Mouse (Mus musculus) mesoderm, embryonic 11.5 days (tissue): Measurements from ENCODE around the gene Glrb.

Experiments used
- DNase-seq: peaks from one replicate; pipeline ENCODE4 v3.0.0-alpha.2; 2012; ENCODE audit warnings: low read depth, low spot score

Glrb gene

GRCm38 (mm10) chr3:80823975-80824374 lies 89.5 kb downstream of the Glrb start:
- no peak for DNase-seq

- no peak for DNase-seq
These were observed 94.8 kb downstream of the Glrb start for GRCm38 (mm10) chr3:80818619-80819018.

- DNase-seq, result no peak
These were observed 99.7 kb downstream of the Glrb start for GRCm38 (mm10) chr3:80813734-80814133.

GRCm38 (mm10) chr3:80812237-80812636 lies 101.2 kb downstream of the Glrb start:
- DNase-seq, result no peak

- no peak for DNase-seq
These were observed 108.1 kb downstream of the Glrb start for GRCm38 (mm10) chr3:80805327-80805726.

- no peak for DNase-seq
These were observed 109.6 kb downstream of the Glrb start for GRCm38 (mm10) chr3:80803811-80804210.

GRCm38 (mm10) chr3:80803211-80803610 lies 110.2 kb downstream of the Glrb start:
- no peak for DNase-seq

- DNase-seq, result peak; percentile 90
These were observed 110.8 kb downstream of the Glrb start, which contains the start of gene Gria2 for GRCm38 (mm10) chr3:80802596-80803081. Gene Gria2 (minus strand): TSS chr3:80802835.

- no peak for DNase-seq
These were observed 111.6 kb downstream of the Glrb start for GRCm38 (mm10) chr3:80801827-80802310.

GRCm38 (mm10) chr3:80800995-80801826 lies 112.2 kb downstream of the Glrb start:
- peak; percentile 39 for DNase-seq

- peak; percentile 57 for DNase-seq
These were observed 113.0 kb downstream of the Glrb start for GRCm38 (mm10) chr3:80800299-80800994.

GRCm38 (mm10) chr3:80797935-80798334 lies 115.5 kb downstream of the Glrb start:
- no peak for DNase-seq

- no peak for DNase-seq
These were observed 116.7 kb downstream of the Glrb start for GRCm38 (mm10) chr3:80796764-80797163.

- no peak for DNase-seq
These were observed 118.2 kb downstream of the Glrb start for GRCm38 (mm10) chr3:80795284-80795683.
